Mouse (Mus musculus) lung, postnatal 0 days (tissue): ENCODE data around the gene Tmem129. TPM values are rescaled to one million over a fixed set of nuclear protein-coding genes. Genes with fewer than 3 reads are reported as not detected.

Experiments
- ATAC-seq: fragments of 200-750 bp; cut with Nextera tagmentation; 2 replicates; pipeline ENCODE4 v1.8.0; 2017; ENCODE audit warnings: moderate library complexity
- DNase-seq: peaks from one replicate; pipeline ENCODE4 v3.0.0-alpha.2; 2016; ENCODE audit warnings: low spot score
- H3K27ac ChIP-seq: fragments of 300-500 bp; sonication (generic); 2 replicates; pipeline ENCODE4 v1.5.1; 2014; ENCODE audit warnings: antibody characterized with exemption, mild to moderate bottlenecking, low read length, mixed read lengths
- H3K27me3 ChIP-seq: fragments of 300-500 bp; sonication (generic); replicated peaks from 2 replicates; pipeline ENCODE4 v1.6.1; 2014; ENCODE audit warnings: low read length, mixed read lengths; ENCODE audit not compliant: insufficient read depth
- H3K36me3 ChIP-seq: fragments of 300-500 bp; sonication (generic); 2 replicates; pipeline ENCODE4 v1.6.1; 2014; ENCODE audit warnings: low read length, mixed read lengths; ENCODE audit not compliant: insufficient read depth
- H3K4me1 ChIP-seq: fragments of 300-500 bp; sonication (generic); 2 replicates; pipeline ENCODE4 v1.6.1; 2014; ENCODE audit warnings: antibody characterized with exemption, low read depth, low read length, mixed read lengths; ENCODE audit not compliant: insufficient read depth
- H3K4me2 ChIP-seq: fragments of 300-500 bp; sonication (generic); replicated peaks from 2 replicates; pipeline ENCODE4 v1.6.1; 2014; ENCODE audit warnings: low read depth, mild to moderate bottlenecking, low read length, moderate library complexity, mixed read lengths
- H3K4me3 ChIP-seq: fragments of 300-500 bp; sonication (generic); 2 replicates; pipeline ENCODE4 v1.5.1; 2014; ENCODE audit warnings: low read depth, low read length
- H3K9ac ChIP-seq: fragments of 300-500 bp; sonication (generic); replicated peaks from 2 replicates; pipeline ENCODE4 v1.6.1; 2014; ENCODE audit warnings: low read depth, mild to moderate bottlenecking
- H3K9me3 ChIP-seq: fragments of 300-500 bp; sonication (generic); 2 replicates; pipeline ENCODE4 v1.6.1; 2016; ENCODE audit warnings: low read length, mixed read lengths
- CTCF ChIP-seq: IDR thresholded peaks from 2 replicates; pipeline ENCODE4 v1.5.1; 2016; ENCODE audit warnings: antibody characterized with exemption, mild to moderate bottlenecking
- EP300 ChIP-seq: IDR thresholded peaks from 2 replicates; pipeline ENCODE4 v1.6.1; 2016; ENCODE audit warnings: antibody characterized with exemption, mild to moderate bottlenecking, control low read depth
- WGBS: fragments of 180-500 bp; shearing (Covaris S2); extraction: QIAGEN DNeasy Blood & Tissue Kit; methylation state at CpG from one replicate; pipeline ENCODE4 v1.1.7; 2014; 5-methylcytosine and 5-hydroxymethylcytosine counted together
- polyA plus RNA-seq: library from polyadenylated mRNA; unstranded; fragments of >200 nt; fragmentation: Nextera tagmentation; extraction: Ambion mirVana; gene quantifications from 2 replicates; pipeline ENCODE4 v1.2.1, GENCODE M21; 2015

The Tmem129 gene
- polyA plus RNA-seq, 1 experiment from 2014 or later, result 25.1 TPM

DNA sequence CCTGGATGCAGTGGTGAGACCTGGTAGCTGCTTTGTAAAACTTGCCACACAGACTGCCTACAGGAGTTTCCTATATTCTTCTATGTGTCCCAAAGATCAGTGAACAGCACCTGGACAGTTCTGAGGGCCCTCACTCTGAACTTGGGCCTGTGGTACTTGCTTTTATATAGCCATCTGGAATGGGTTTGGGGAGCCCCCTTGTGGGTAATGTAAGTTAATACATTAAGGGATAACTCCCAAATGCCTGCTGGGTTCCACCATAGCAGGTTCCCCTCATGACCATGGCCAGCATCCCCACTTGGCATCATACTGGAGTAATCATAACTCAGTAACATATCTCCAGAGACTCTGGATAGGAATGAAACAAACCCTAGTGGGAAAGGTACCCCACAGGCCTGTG lies 10.0 kb upstream of the Tmem129 start:
- Histone ChIP-seq H3K27me3 (no peaks in the 10 kb centered on the region), H3K36me3 (peaks cover 20% of the 10 kb centered on the region; the same call in 1 of the 2 replicates), H3K9me3 (no peaks in the 10 kb centered on the region), H3K27ac (no peak overlapping the region), H3K4me1 (no peaks in the 10 kb centered on the region), H3K4me2 (no peak overlapping the region), H3K9ac (no peak overlapping the region), H3K4me3 (no peak overlapping the region)
- 0 out of 2 replicates have a peak, but pooled peaks have one; percentile 32 for ATAC-seq
- peak; percentile 65 for TF ChIP-seq CTCF
- no peak for TF ChIP-seq EP300
- peak; percentile 59 for DNase-seq

DNA sequence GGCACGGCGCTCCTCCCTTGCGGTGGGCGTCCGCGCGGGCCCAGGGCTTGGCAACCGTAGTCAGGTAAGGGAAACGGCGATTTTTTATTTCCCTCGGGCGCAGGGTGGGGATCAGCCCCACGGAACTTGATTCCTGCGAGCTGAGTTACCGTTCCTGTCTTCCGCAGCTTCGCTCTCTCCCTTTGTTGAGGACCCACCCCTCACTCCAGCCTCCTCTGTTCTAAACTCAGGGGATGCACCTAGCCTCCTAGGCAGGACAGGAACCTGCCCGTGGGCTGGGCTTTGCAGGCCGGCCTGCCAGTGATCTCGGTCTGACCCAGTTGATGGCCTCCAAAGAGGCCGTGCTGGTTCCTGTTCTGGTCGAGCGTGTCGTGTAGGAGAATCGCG lies 441 bp upstream of the Tmem129 start:
- Histone ChIP-seq H3K9me3 (no peaks in the 10 kb centered on the region), H3K4me2 (peak overlapping the region; percentile 83), H3K27ac (0 out of 2 replicates have a peak overlapping the region, but pooled peaks have one; percentile 93), H3K4me3 (peak overlapping the region; percentile 67), H3K36me3 (peaks cover 7% of the 10 kb centered on the region; the same call in 1 of the 2 replicates), H3K9ac (peak overlapping the region; percentile 37; the same call in 1 of the 2 replicates), H3K4me1 (peaks cover 7% of the 10 kb centered on the region), H3K27me3 (no peaks in the 10 kb centered on the region)
- ATAC-seq (no peak), DNase-seq (no peak)
- WGBS, result 1% methylated on average over 26 of the region's 26 CpGs
- TF ChIP-seq CTCF (no peak), EP300 (no peak)

DNA sequence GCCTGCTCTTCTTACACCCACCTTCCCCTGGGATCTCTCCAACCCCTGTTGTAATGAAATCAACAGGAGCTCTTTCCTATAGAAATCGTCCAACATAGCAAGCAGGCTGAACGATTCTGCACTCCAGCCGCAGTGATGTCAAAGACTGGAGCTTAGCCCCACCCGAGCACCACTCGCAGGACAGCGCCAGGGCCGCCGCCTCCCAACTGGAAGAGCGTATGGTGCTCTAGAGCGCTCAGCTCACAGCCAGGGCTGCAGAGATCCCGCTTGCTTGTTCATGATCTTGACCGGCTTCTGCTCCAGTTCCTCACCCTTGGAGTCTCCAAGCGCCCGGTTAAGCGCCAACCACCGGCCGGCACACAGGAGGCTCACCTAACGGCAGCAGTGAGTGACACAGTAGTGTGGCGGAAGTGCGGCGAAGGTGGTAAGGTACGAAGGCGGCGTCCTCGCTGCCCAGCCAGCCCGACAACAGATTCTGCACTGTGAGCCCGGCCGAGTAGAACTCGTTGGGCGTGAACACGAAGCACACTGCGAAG lies 897 bp downstream of the Tmem129 start:
- H3K4me2 ChIP-seq, result peak overlapping the region; percentile 83
- WGBS, result under 1% methylated on average over 32 of the region's 32 CpGs
- TF ChIP-seq CTCF (0 out of 2 replicates have a peak, but pooled peaks have one; percentile 7), EP300 (no peak)
- peak overlapping the region; percentile 52 for H3K9ac ChIP-seq
- H3K4me3 ChIP-seq, result peak overlapping the region; percentile 67
- DNase-seq (peak; percentile 79), ATAC-seq (peak; percentile 22)
- H3K27me3 ChIP-seq, result no peaks in the 10 kb centered on the region
- peaks cover 10% of the 10 kb centered on the region for H3K4me1 ChIP-seq
- peaks cover 7% of the 10 kb centered on the region; the same call in 1 of the 2 replicates for H3K36me3 ChIP-seq
- no peaks in the 10 kb centered on the region for H3K9me3 ChIP-seq
- H3K27ac ChIP-seq, result peak overlapping the region; percentile 77

DNA sequence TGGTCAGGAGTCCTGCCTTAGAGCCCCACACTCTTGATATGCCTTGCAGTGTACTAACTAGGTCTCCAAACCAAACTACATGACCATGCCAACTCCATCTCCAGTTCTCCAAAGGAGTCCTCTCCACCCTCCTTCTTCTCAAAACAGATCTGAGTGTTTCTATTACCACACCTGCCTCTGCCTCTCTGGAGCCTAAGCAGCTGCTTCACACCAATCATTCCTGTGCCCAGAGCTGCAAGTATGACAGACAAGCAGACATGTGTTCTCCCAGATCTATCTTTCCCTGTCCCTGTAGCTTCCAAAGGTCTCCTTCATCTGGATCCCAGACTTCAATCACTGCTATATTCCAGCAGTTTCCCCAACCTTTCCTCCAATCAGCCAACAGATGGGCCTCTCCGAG lies 1.5 kb downstream of the Tmem129 start:
- H3K9ac ChIP-seq, result peak overlapping the region; percentile 52; the same call in 1 of the 2 replicates
- H3K9me3 ChIP-seq, result no peaks in the 10 kb centered on the region
- ATAC-seq (no peak), DNase-seq (no peak)
- WGBS, result 33% methylated on average over 1 of the region's 1 CpGs
- H3K4me1 ChIP-seq, result peaks cover 10% of the 10 kb centered on the region
- H3K4me3 ChIP-seq, result peak overlapping the region; percentile 67
- peaks cover 7% of the 10 kb centered on the region; the same call in 1 of the 2 replicates for H3K36me3 ChIP-seq
- H3K4me2 ChIP-seq, result peak overlapping the region; percentile 83
- TF ChIP-seq EP300, result no peak
- no peak for TF ChIP-seq CTCF
- no peaks in the 10 kb centered on the region for H3K27me3 ChIP-seq
- peak overlapping the region; percentile 77; the same call in 1 of the 2 replicates for H3K27ac ChIP-seq

DNA sequence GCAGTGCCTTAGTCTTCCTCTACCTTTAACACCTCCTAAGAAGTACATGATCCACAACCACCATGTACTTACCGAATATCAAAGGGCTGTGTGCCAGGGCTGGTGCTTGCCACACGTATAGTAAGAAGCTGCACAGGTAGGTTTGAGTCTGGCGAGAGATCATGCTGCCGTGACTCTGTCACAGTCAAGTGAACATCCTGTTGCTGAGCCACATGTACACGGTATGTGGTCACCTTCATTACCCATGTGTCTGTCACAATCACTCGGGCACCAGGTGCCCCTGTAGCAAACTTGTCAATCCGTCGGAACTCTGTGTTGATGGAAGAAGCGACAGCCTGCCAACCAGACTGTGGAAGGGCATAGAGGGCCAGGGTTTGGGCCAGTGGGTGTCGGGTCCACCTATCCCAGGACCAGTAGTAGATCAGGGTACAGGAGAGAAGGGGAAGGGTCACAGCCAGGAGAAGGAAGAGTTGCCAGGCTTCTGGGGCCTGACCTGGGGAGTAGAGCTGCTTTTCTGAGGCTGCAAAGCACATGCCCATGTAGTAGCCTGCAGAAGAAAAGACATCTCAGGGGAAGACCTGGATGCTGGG lies 2.9 kb downstream of the Tmem129 start:
- Histone ChIP-seq H3K4me1 (peaks cover 10% of the 10 kb centered on the region), H3K9me3 (no peaks in the 10 kb centered on the region), H3K4me2 (no peak overlapping the region), H3K4me3 (no peak overlapping the region), H3K36me3 (peaks cover 7% of the 10 kb centered on the region; the same call in 1 of the 2 replicates), H3K27ac (no peak overlapping the region), H3K27me3 (no peaks in the 10 kb centered on the region), H3K9ac (no peak overlapping the region)
- TF ChIP-seq CTCF (no peak), EP300 (no peak)
- no peak for ATAC-seq
- DNase-seq, result no peak
- 91% methylated on average over 10 of the region's 10 CpGs for WGBS

DNA sequence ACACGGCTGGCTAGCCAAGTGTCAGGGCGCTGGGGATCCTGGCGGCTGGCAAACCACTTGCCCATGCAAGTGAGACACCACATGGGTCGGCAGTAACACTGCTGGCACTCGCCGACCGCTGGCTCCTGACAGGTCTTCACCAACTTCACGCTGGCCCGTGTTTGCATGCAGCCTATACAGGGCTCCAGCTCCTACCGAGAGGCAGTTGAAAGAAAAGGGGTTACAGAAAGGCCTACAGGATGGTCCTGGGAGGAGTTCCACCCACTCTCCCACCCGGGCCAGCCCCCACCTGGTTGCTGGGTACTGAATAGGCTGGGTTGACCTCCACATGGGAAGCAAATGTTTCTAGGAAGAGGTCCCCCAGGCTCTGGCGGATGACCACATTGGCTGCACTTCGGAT lies 3.8 kb downstream of the Tmem129 start:
- no peaks in the 10 kb centered on the region for H3K9me3 ChIP-seq
- H3K27me3 ChIP-seq, result no peaks in the 10 kb centered on the region
- no peak for ATAC-seq
- no peak overlapping the region for H3K27ac ChIP-seq
- H3K9ac ChIP-seq, result no peak overlapping the region
- WGBS, result 91% methylated on average over 13 of the region's 13 CpGs
- no peak for DNase-seq
- peaks cover 7% of the 10 kb centered on the region; the same call in 1 of the 2 replicates for H3K36me3 ChIP-seq
- peaks cover 10% of the 10 kb centered on the region for H3K4me1 ChIP-seq
- no peak overlapping the region for H3K4me3 ChIP-seq
- H3K4me2 ChIP-seq, result no peak overlapping the region
- TF ChIP-seq EP300 (no peak), CTCF (no peak)
